Mouse (Mus musculus) C2C12 (cell line): ENCODE data around the gene Fgf23.

Source experiments
- CTCF ChIP-seq: IDR thresholded peaks from one replicate; pipeline ENCODE4 v1.5.1; 2011; ENCODE audit not compliant: control insufficient read depth, insufficient read depth, insufficient read length
- USF1 ChIP-seq: IDR thresholded peaks from one replicate; pipeline ENCODE4 v1.6.1; 2011; ENCODE audit warnings: low read depth, mild to moderate bottlenecking, control low read depth, moderate library complexity

DNA sequence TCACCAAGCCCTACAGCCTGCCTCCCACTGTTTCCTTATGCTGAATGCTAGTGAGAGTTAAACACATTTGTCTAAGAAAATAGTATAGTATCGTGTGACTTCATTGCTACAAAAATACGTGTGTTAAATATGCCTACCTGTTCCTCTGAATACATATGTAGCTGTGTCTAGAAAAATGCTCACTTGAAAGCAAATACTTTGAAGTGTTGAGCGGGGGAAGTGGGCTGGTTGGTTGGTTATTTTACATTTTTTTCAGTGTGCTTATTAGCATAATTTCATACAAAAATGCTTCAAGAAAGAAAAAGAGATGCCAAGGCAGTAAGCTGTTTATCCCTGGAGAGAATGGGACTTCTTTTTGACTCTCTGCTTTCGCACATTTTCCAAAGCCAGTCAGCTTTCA lies 12.7 kb upstream of the Fgf23 start:
- TF ChIP-seq CTCF (no peak), USF1 (no peak)
